ENCODE assay signal across 12 mouse cellular contexts in genomic region chr11:59655337-59655736, GRCm38 (mm10). TPM values are rescaled to one million over a fixed set of nuclear protein-coding genes. Genes with fewer than 3 reads are reported as not detected.
DNase-seq lines count a peak whose midpoint lies in the region; ATAC-seq and TF ChIP-seq lines count a peak whose summit lies in the region.
"Had no signal": no experiment of that assay in that cellular context is flagged by ENCODE, and none has a peak within 500 bp of the region (broad histone marks: within the 10 kb centered on the region; RNA-seq: fewer than 3 reads in every experiment).

No protein-coding gene starts in this region.

- ATAC-seq in kidney, embryonic 16.5 days (ENCODE audit: low FRiP score, low TSS enrichment): peak; percentile 46; the same call in 1 of the 2 replicates
- no peak for ATAC-seq in kidney, postnatal 0 days (replicated peaks; ENCODE audit: low FRiP score, low read depth)
- ATAC-seq in stomach, embryonic 16.5 days (ENCODE audit: insufficient read depth, low FRiP score): peak; percentile 81; the same call in 1 of the 2 replicates
- ATAC-seq: forebrain, embryonic 14.5 days had no signal

- peak overlapping the region; percentile 11; the same call in 1 of the 2 replicates for H3K27ac ChIP-seq in kidney, embryonic 16.5 days (ENCODE audit: low read length)
- H3K27ac ChIP-seq in kidney, postnatal 0 days: peak overlapping the region; percentile 54
- peak overlapping the region; percentile 53 for H3K27ac ChIP-seq in stomach, embryonic 16.5 days (ENCODE audit: low read length)
- H3K27ac ChIP-seq in thymus, adult 2 months (ENCODE audit: control insufficient read depth, insufficient read depth, low read length): no peak overlapping the region
- H3K27ac ChIP-seq: macrophage had no signal

- H3K4me3 ChIP-seq in kidney, embryonic 16.5 days (ENCODE audit: low read length): no peak overlapping the region
- H3K4me3 ChIP-seq in kidney, postnatal 0 days (replicated peaks; ENCODE audit: low read depth, low read length): no peak overlapping the region
- H3K4me3 ChIP-seq in stomach, embryonic 16.5 days (replicated peaks; ENCODE audit: low read length): no peak overlapping the region
- H3K4me3 ChIP-seq in thymus, adult 2 months (ENCODE audit: control insufficient read depth, insufficient read depth, low read length): no peak overlapping the region

- DNase-seq in kidney, adult 8-10 months: no peak
- peak; percentile 30 for DNase-seq in embryo, embryonic 10 days (ENCODE audit: low spot score)
- no peak for DNase-seq in kidney, postnatal 0 days (ENCODE audit: low spot score)
- no peak for DNase-seq in layer of hippocampus, postnatal 36 days
- DNase-seq in thymus, adult 2 months: no peak
- DNase-seq: cerebellum, adult 9-11 months; left cerebral cortex, postnatal 4 days; right cerebral cortex, adult 18-20 months had no signal

- WGBS in kidney, embryonic 16.5 days: 54% methylated on average over 5 of the region's 5 CpGs
- 54% methylated on average over 5 of the region's 5 CpGs for WGBS in kidney, postnatal 0 days
- WGBS in stomach, embryonic 16.5 days: 29% methylated on average over 5 of the region's 5 CpGs
- 89% methylated on average over 5 of the region's 5 CpGs for WGBS in thymus, adult 2 months

- H3K27me3 ChIP-seq in kidney, embryonic 16.5 days (ENCODE audit: insufficient read depth, low read length): no peaks in the 10 kb centered on the region
- H3K27me3 ChIP-seq in kidney, postnatal 0 days (ENCODE audit: insufficient read depth, low read length): no peaks in the 10 kb centered on the region
- no peaks in the 10 kb centered on the region for H3K27me3 ChIP-seq in stomach, embryonic 16.5 days (ENCODE audit: control insufficient read depth, insufficient read depth, low read length)
- no peaks in the 10 kb centered on the region for H3K27me3 ChIP-seq in thymus, adult 2 months (ENCODE audit: control insufficient read depth, insufficient read depth, low read length)

- no peak overlapping the region for H3K9ac ChIP-seq in kidney, embryonic 16.5 days (replicated peaks; ENCODE audit: low read length)
- no peak overlapping the region for H3K9ac ChIP-seq in kidney, postnatal 0 days (ENCODE audit: low read depth, low read length)
- H3K9ac ChIP-seq in stomach, embryonic 16.5 days (ENCODE audit: low read length): no peak overlapping the region

- H3K9me3 ChIP-seq in kidney, embryonic 16.5 days (ENCODE audit: low read length): no peaks in the 10 kb centered on the region
- no peaks in the 10 kb centered on the region for H3K9me3 ChIP-seq in kidney, postnatal 0 days (replicated peaks; ENCODE audit: low read length)
- H3K9me3 ChIP-seq in stomach, embryonic 16.5 days (replicated peaks; ENCODE audit: control insufficient read depth, low read length): no peaks in the 10 kb centered on the region

- TF ChIP-seq POLR2A in thymus, adult 2 months (IDR thresholded peaks at IDR 0.05; ENCODE audit: control insufficient read depth, extremely low read depth, insufficient read depth, low read length, poor library complexity): no peak

- TF ChIP-seq CTCF in kidney, postnatal 0 days (IDR thresholded peaks at IDR 0.05; ENCODE audit: low read depth): no peak
- no peak for TF ChIP-seq CTCF in thymus, adult 2 months (IDR thresholded peaks at IDR 0.05; ENCODE audit: borderline replicate concordance, control insufficient read depth, extremely low read depth, insufficient read depth, low read length, poor library complexity)

- H3K4me2 ChIP-seq in kidney, embryonic 16.5 days (replicated peaks; ENCODE audit: low read depth, low read length): no peak overlapping the region
- no peak overlapping the region for H3K4me2 ChIP-seq in kidney, postnatal 0 days (ENCODE audit: low read length)
- H3K4me2 ChIP-seq in stomach, embryonic 16.5 days (ENCODE audit: low read depth, low read length): no peak overlapping the region

- H3K36me3 ChIP-seq in kidney, embryonic 16.5 days (ENCODE audit: insufficient read depth, low read length): no peaks in the 10 kb centered on the region
- H3K36me3 ChIP-seq in kidney, postnatal 0 days (ENCODE audit: insufficient read depth, low read length): no peaks in the 10 kb centered on the region
- H3K36me3 ChIP-seq in stomach, embryonic 16.5 days (ENCODE audit: control insufficient read depth, insufficient read depth, low read length): no peaks in the 10 kb centered on the region
- no peaks in the 10 kb centered on the region for H3K36me3 ChIP-seq in thymus, adult 2 months (ENCODE audit: control insufficient read depth, insufficient read depth, low read length)

- 0 out of 2 replicates have a peak, but pooled peaks cover 7% of the 10 kb centered on the region for H3K4me1 ChIP-seq in kidney, embryonic 16.5 days (ENCODE audit: insufficient read depth, low read length)
- peaks cover 7% of the 10 kb centered on the region; the same call in 1 of the 2 replicates for H3K4me1 ChIP-seq in kidney, postnatal 0 days (replicated peaks; ENCODE audit: insufficient read depth, low read length)
- no peaks in the 10 kb centered on the region for H3K4me1 ChIP-seq in stomach, embryonic 16.5 days (ENCODE audit: control insufficient read depth, insufficient read depth, low read length)
- H3K4me1 ChIP-seq in thymus, adult 2 months (replicated peaks; ENCODE audit: control insufficient read depth, insufficient read depth, low read length): no peaks in the 10 kb centered on the region; the same call in 1 of the 2 replicates

RNA-seq across cellular contexts. Expression of gene Mprip, which starts 5.8 kb away (rescaled TPM):
- 42.7 and 43.8 TPM in 2 replicates for polyA plus RNA-seq in kidney, embryonic 16.5 days (2015; fragmentation: Nextera tagmentation; extraction: Ambion mirVana)
- polyA plus RNA-seq in kidney, postnatal 0 days (2015; fragmentation: Nextera tagmentation; extraction: Ambion mirVana): 67.4 and 76.8 TPM in 2 replicates
- 45.6 and 46.7 TPM in 2 replicates for polyA plus RNA-seq in stomach, embryonic 16.5 days (2015; fragmentation: Nextera tagmentation; extraction: Ambion mirVana)
- total RNA-seq in layer of hippocampus, postnatal 36 days (2021): 100 to 1,000 TPM; 276 to 286 TPM
- 172 and 221 TPM in 2 replicates for polyA plus RNA-seq in thymus, adult 2 months (2012; rRNA removed)
